Mouse (Mus musculus) G1E (cell line): ENCODE results near the gene Htra2. TPM values are rescaled to one million over a fixed set of nuclear protein-coding genes. Genes with fewer than 3 reads are reported as not detected.

Source experiments
- ATAC-seq: 2 replicates; pipeline ENCODE4 v1.8.0; 2016; ENCODE audit warnings: mild to moderate bottlenecking; ENCODE audit not compliant: insufficient number of reproducible peaks, poor library complexity, low FRiP score, severe bottlenecking; ENCODE audit errors: extremely low read depth
- DNase-seq: peaks from one replicate; pipeline ENCODE4 v3.0.0; 2012; ENCODE audit warnings: low spot score
- H3K27me3 ChIP-seq: 2 replicates; pipeline ENCODE4 v1.6.1; 2012; ENCODE audit warnings: mild to moderate bottlenecking, low read length, inconsistent platforms; ENCODE audit not compliant: insufficient read depth
- H3K36me3 ChIP-seq: replicated peaks from 2 replicates; pipeline ENCODE3; 2012; ENCODE audit warnings: mild to moderate bottlenecking, inconsistent platforms
- H3K4me1 ChIP-seq: 2 replicates; pipeline ENCODE4 v1.6.1; 2012; ENCODE audit warnings: low read depth, low read length, inconsistent platforms, mixed read lengths; ENCODE audit not compliant: insufficient read depth
- H3K4me3 ChIP-seq: 2 replicates; pipeline ENCODE4 v1.5.1; 2012; ENCODE audit warnings: low read depth, mild to moderate bottlenecking, inconsistent platforms, low read length, moderate library complexity, mixed read lengths
- H3K9me3 ChIP-seq: replicated peaks from 2 replicates; pipeline ENCODE4 v1.6.1; 2012; ENCODE audit warnings: inconsistent platforms
- CTCF ChIP-seq: IDR thresholded peaks from 2 replicates; pipeline ENCODE4 v1.5.1; 2012; ENCODE audit warnings: low read depth, low read length, inconsistent platforms, mixed read lengths
- GATA1 ChIP-seq: IDR thresholded peaks from 2 replicates; pipeline ENCODE4 v1.6.1; 2012; ENCODE audit warnings: borderline replicate concordance, low read length, inconsistent platforms, mixed read lengths
- GATA2 ChIP-seq: IDR thresholded peaks from 2 replicates; pipeline ENCODE4 v1.6.1; 2012; ENCODE audit warnings: low read depth, low read length, inconsistent platforms, borderline replicate concordance
- POLR2AphosphoS5 ChIP-seq: IDR thresholded peaks from 2 replicates; pipeline ENCODE4 v1.6.1; 2012; ENCODE audit warnings: low read depth, low read length, inconsistent platforms; ENCODE audit not compliant: insufficient replicate concordance
- TAL1 ChIP-seq: conservative IDR thresholded peaks from 2 replicates; pipeline ENCODE4 v1.6.1; 2012; ENCODE audit warnings: low read depth, low read length, inconsistent platforms, mixed read lengths
- polyA plus RNA-seq: library from polyadenylated mRNA; stranded (reverse); fragments of >175 nt; gene quantifications from 2 replicates; pipeline ENCODE4 v1.2.3, GENCODE M21; 2012
- total RNA-seq, 2 experiments: library from RNA; stranded (forward) in 1 of 2; stranded (reverse) in 1 of 2; fragments of 200-1000 nt in 1 of 2; fragments of >200 nt in 1 of 2; fragmentation: Nextera tagmentation in 1 of 2; gene quantifications; 2 replicates each; pipeline ENCODE4 v1.2.3; 2014 to 2017

The Htra2 gene
- total and polyA plus RNA-seq, 3 experiments: 35.6 to 36.7 (median 36.0) TPM

DNA sequence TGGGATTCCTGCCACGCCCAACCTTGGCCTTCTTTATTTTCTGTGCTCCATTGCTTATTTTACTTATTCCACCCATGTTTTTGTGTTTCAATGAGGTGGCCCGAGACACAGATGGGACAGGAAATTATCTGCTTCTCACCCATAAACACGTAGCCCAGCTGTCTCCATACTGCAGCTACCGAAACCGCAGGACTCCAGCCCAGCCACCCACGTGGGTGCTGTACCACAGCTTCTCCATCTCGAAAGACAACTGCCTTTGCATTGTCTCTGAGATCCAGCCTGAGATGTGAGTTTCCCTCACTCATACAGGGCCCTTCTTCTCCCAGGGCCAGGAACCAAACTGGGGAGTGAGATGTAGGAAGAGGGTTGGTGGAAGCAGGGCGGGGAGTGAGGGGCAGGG lies 10.9 kb upstream of the Htra2 start:
- DNase-seq (no peak), ATAC-seq (no peak)
- Histone ChIP-seq H3K4me1 (no peaks in the 10 kb centered on the region), H3K4me3 (no peak overlapping the region), H3K9me3 (peaks cover 29% of the 10 kb centered on the region), H3K27me3 (peaks cover 22% of the 10 kb centered on the region; the same call in 1 of the 2 replicates), H3K36me3 (peaks cover 38% of the 10 kb centered on the region)
- TF ChIP-seq GATA1 (no peak), CTCF (no peak), GATA2 (no peak), POLR2AphosphoS5 (no peak), TAL1 (no peak)

DNA sequence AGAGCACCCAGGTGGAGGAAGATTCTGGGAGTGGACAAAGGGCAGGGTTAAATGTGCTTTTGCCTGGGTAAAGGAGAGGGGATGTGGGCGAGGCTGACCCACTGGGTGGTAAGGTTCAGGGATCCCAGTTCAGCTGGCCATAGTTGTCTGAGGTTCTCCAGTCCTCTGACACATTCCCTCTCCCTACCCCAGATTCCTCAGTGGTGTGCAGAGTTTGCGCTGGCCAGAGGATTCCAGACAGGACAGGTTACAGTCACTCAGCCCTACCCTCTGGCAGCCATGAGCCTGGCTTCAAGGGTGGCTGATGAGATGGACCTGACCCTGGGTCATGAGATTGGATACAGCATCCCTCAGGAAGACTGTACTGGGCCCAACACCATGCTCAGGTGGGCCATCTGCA lies 3.7 kb upstream of the Htra2 start:
- H3K36me3 ChIP-seq: peaks cover 75% of the 10 kb centered on the region
- peaks cover 24% of the 10 kb centered on the region for H3K4me1 ChIP-seq
- TF ChIP-seq POLR2AphosphoS5: peak; percentile 79
- TF ChIP-seq CTCF: no peak
- H3K9me3 ChIP-seq: no peaks in the 10 kb centered on the region
- DNase-seq: no peak
- ATAC-seq: no peak
- H3K4me3 ChIP-seq: no peak overlapping the region
- H3K27me3 ChIP-seq: no peaks in the 10 kb centered on the region

DNA sequence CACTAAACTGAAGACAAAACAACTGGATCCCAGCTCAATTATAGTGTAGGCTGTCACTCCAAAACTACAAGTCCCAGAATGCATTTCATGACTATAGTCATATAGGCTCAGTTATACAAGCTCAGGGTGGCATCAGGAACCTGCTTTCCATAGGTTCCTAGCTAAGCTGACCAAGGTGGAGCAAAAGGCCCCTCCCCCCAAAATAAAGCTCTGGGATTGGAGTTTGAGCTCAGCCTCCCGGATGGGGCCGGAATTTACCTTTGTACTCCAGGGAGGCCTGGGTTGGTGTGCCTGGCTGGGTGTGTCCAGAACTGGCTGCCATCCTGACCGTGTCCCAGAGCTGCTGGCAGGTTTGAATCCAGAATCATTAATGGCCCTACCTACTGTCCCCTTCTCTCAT lies 2.7 kb upstream of the Htra2 start, which contains the start of gene Dqx1:
Gene Dqx1 (plus strand): TSS at position 55 of the 400 bp plus-strand sequence.
- ATAC-seq: no peak
- peaks cover 68% of the 10 kb centered on the region for H3K36me3 ChIP-seq
- peak within 1 kb of the TSS; percentile 17; the same call in 1 of the 2 replicates for H3K4me3 ChIP-seq
- DNase-seq: no peak
- H3K27me3 ChIP-seq: no peaks in the 10 kb centered on the region
- no peaks in the 10 kb centered on the region for H3K9me3 ChIP-seq
- H3K4me1 ChIP-seq: peaks cover 33% of the 10 kb centered on the region
- TF ChIP-seq POLR2AphosphoS5: no peak
- no peak for TF ChIP-seq CTCF
- TF ChIP-seq GATA2: no peak
- no peak for TF ChIP-seq GATA1
- no peak for TF ChIP-seq TAL1

DNA sequence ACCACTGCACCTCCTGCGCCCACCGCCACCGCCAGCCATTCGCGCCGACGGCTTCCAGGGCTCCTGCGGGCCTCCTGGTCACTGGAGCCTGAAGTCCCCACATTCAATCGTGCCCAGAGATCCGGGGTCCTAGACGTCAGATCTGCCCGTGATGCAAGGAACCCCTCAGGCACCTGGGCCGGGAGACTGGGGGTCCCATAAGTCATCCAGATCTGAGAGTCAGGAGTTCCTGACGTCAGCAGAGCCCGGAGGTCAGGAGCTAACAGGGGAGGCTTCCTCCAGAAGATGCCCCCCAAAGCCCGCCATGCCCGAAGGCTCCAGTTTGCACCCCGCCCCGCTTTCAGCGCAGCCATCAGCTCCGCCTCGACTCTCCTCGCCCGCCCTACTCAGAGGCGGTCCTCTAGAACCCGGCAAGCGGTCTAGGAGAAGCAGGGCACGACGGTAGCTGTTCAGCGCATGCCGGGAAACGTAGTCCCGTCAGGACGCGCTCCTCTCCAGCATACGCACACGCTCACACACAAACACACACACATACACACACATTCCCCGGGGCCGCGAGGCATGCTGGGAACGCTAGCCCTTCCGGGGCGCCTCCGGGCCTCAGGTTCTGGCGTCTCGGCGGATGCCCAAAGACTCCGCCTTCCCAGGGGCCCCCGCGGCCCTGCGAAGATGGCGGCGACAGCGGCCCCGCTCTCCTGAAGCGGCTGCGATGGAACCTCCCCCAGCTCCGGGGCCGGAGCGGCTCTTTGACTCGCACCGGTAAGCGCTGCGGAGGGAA lies 810 bp downstream of the Htra2 start, which contains the start of gene Aup1:
Gene Aup1 (plus strand): TSS at position 448 of the 778 bp plus-strand sequence.
- peak within 1 kb of the TSS; percentile 95 for H3K4me3 ChIP-seq
- TF ChIP-seq POLR2AphosphoS5 (no peak), GATA2 (no peak), CTCF (no peak), TAL1 (no peak), GATA1 (no peak)
- no peaks in the 10 kb centered on the region for H3K9me3 ChIP-seq
- DNase-seq (peak; percentile 99), ATAC-seq (peak; percentile 93)
- no peaks in the 10 kb centered on the region for H3K27me3 ChIP-seq
- peaks cover 60% of the 10 kb centered on the region for H3K4me1 ChIP-seq
- H3K36me3 ChIP-seq: peaks cover 76% of the 10 kb centered on the region

DNA sequence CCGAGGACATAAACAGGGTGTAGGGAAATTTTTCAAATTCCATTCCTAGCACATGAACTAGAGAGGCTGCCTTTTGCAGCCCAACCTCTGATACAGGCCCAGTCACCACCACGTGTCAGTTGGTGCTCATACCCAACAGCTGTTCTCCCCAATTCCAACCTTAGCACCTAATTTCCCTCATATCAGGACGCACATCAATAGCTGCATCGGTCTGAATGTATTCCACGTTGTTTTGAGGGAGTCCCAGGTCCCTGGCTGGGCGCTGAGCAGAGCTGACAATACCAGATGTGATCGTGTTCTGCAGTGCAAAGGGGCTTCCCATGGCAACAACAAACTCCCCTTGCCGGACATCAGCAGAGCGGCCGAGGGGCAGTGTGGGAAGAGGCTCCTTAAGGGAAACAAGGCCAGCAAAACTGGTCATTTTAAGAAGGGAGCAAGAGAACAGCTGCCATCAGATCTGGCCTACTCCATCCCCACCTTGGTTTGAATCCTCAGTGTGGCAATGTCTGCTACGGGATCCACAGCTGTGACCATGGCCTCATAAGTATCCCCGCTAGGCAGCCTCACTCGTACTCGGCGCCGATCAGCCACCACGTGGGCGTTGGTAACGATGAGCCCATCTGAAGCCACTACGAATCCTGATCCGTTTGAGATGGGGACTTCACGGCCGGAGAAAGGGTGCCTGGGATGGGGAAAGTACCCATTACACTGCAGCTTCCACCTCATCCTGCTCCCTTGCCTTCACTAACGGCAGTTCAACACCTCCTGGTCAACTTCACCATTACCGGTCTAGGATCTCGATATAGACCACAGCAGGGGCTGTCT lies 1.7 kb downstream of the Htra2 start:
- DNase-seq: peak; percentile 60
- Histone ChIP-seq H3K27me3 (no peaks in the 10 kb centered on the region; the same call in 1 of the 2 replicates), H3K36me3 (peaks cover 67% of the 10 kb centered on the region), H3K4me1 (peaks cover 63% of the 10 kb centered on the region), H3K9me3 (no peaks in the 10 kb centered on the region), H3K4me3 (peak overlapping the region; percentile 95)
- no peak for ATAC-seq
- TF ChIP-seq TAL1 (no peak), POLR2AphosphoS5 (no peak), GATA2 (no peak), CTCF (no peak), GATA1 (no peak)

DNA sequence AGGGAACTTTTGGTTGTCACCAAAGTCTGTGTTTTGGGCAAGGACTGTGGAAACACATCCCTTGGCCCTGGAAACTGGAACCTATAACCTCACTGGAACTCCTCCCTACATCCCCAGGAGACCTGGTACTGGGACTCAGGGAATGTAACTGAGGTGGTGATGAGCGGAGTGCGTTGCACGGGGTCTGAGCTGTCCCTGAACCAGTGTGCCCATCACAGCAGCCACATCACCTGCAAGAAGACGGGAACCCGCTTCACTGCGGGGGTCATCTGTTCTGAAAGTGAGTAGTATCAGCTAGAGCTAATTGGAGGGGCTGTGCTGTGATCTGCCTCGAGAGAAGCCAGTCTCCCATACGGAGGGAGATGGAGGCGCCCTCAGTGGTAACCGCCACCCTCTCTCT lies 5.7 kb downstream of the Htra2 start:
- DNase-seq (no peak), ATAC-seq (no peak)
- H3K4me3 ChIP-seq: no peak overlapping the region
- peaks cover 50% of the 10 kb centered on the region for H3K4me1 ChIP-seq
- H3K9me3 ChIP-seq: no peaks in the 10 kb centered on the region
- no peak for TF ChIP-seq TAL1
- no peak for TF ChIP-seq GATA2
- TF ChIP-seq POLR2AphosphoS5: no peak
- no peak for TF ChIP-seq CTCF
- TF ChIP-seq GATA1: no peak
- peaks cover 37% of the 10 kb centered on the region for H3K36me3 ChIP-seq
- peaks cover 9% of the 10 kb centered on the region for H3K27me3 ChIP-seq
